In the genomic region with DNA sequence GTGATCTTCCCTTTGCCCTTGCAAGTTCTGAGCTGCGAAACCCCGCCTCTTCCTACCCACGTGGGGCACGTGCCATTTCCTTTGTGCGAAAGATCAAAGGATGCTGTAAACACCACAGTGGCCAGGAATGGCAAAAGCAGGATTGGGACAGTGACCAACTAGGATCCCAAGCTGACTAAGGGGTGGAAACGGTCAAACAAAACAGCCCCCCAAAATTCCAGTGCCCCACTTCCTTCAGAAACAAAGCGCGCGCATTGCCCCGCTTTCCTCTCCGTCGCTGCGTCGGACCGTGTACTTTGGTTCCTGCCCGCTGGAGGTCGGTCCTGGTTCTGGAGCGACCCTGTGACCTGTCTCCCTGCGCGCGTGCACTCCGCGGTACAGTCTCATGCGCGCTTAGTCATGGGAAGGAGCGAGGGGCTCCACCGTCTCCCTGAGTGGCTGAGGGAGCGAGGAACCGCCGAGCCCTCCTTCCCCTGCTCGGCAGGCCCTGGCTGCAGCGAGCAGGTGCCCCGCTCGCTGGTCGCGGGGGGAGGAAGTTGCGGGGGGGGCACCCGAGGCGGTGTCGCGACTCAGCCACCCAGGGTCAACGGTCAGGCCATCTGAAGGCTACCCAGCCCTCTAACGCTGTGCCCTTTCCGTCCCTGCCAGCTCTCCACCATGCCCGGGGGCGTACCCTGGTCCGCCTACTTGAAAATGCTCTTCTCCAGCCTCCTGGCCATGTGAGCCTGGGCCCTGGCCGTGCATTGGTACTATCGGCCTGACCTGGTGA, we compare ENCODE assay signal across 8 mouse cellular contexts. TPM values are rescaled to one million over a fixed set of nuclear protein-coding genes. Genes with fewer than 3 reads are reported as not detected.
A peak's percentile ranks its signal among the peaks of the same experiment; 100 is the strongest.
DNase-seq lines count a peak whose midpoint lies in the region; ATAC-seq lines count a peak whose summit lies in the region.
"Not testable (repeated sequence)": the region's sequence is repeated elsewhere in the genome, so short reads cannot be mapped to it uniquely, and the experiment has no call there.

Pwp1 (plus strand) TSS at position 410 of the 769 bp plus-strand sequence.

- H3K4me1 ChIP-seq in embryonic facial prominence, embryonic 12.5 days; limb, embryonic 11.5 days (ENCODE audit: control insufficient read depth, insufficient read depth, low read length); midbrain, embryonic 12.5 days: not testable (repeated sequence)

- peak; percentile 81 for ATAC-seq in embryonic facial prominence, embryonic 12.5 days (ENCODE audit: insufficient number of reproducible peaks, insufficient read depth, low FRiP score, low TSS enrichment)
- ATAC-seq in limb, embryonic 11.5 days (ENCODE audit: insufficient number of reproducible peaks, low FRiP score, low TSS enrichment, low read depth) = peak; percentile 86
- peak; percentile 92 for ATAC-seq in midbrain, embryonic 12.5 days (ENCODE audit: low FRiP score, low read depth)

- peak within 1 kb of the TSS; percentile 78 for H3K9ac ChIP-seq in embryonic facial prominence, embryonic 12.5 days
- H3K9ac ChIP-seq in limb, embryonic 11.5 days (ENCODE audit: low read length) = peak within 1 kb of the TSS; percentile 80
- H3K9ac ChIP-seq in midbrain, embryonic 12.5 days (replicated peaks) = peak within 1 kb of the TSS; percentile 70

- peak within 1 kb of the TSS; percentile 49 for H3K4me3 ChIP-seq in embryonic facial prominence, embryonic 12.5 days
- peak within 1 kb of the TSS; percentile 42 for H3K4me3 ChIP-seq in limb, embryonic 11.5 days (ENCODE audit: low read depth, low read length)
- peak within 1 kb of the TSS; percentile 48 for H3K4me3 ChIP-seq in midbrain, embryonic 12.5 days

- not testable (repeated sequence) for H3K9me3 ChIP-seq in embryonic facial prominence, embryonic 12.5 days; limb, embryonic 11.5 days (ENCODE audit: control insufficient read depth, low read length); midbrain, embryonic 12.5 days

- not testable (repeated sequence) for H3K27me3 ChIP-seq in embryonic facial prominence, embryonic 12.5 days; limb, embryonic 11.5 days (ENCODE audit: control insufficient read depth, insufficient read depth, low read length); midbrain, embryonic 12.5 days

- H3K36me3 ChIP-seq in embryonic facial prominence, embryonic 12.5 days; limb, embryonic 11.5 days (ENCODE audit: control insufficient read depth, insufficient read depth, low read length); midbrain, embryonic 12.5 days: not testable (repeated sequence)

- DNase-seq in 3T3-L1 (ENCODE audit: low read depth, low spot score) = peak; percentile 4
- peak; percentile 49 to 50 for DNase-seq in adrenal gland, postnatal 36 days
- peak; percentile 87 for DNase-seq in heart, adult 11 months
- DNase-seq in kidney, adult 18-20 months = peak; percentile 39
- DNase-seq in limb, embryonic 11.5 days (ENCODE audit: low spot score) = peak; percentile 75
- peak; percentile 23 for DNase-seq in spleen, adult 12 weeks (ENCODE audit: low spot score)

- peak within 1 kb of the TSS; percentile 82 for H3K4me2 ChIP-seq in embryonic facial prominence, embryonic 12.5 days (replicated peaks)
- H3K4me2 ChIP-seq in limb, embryonic 11.5 days (ENCODE audit: low read depth, severe bottlenecking) = peak within 1 kb of the TSS; percentile 69
- peak within 1 kb of the TSS; percentile 83 for H3K4me2 ChIP-seq in midbrain, embryonic 12.5 days (replicated peaks)

- not testable (repeated sequence) for H3K27ac ChIP-seq in embryonic facial prominence, embryonic 12.5 days; limb, embryonic 11.5 days (replicated peaks; ENCODE audit: low read depth, low read length)
- peak within 1 kb of the TSS; percentile 65 for H3K27ac ChIP-seq in midbrain, embryonic 12.5 days (replicated peaks)

- WGBS in embryonic facial prominence, embryonic 12.5 days = 3% methylated on average over 48 of the region's 49 CpGs
- 3% methylated on average over 39 of the region's 49 CpGs for WGBS in limb, embryonic 11.5 days
- 2% methylated on average over 49 of the region's 49 CpGs for WGBS in midbrain, embryonic 12.5 days

RNA-seq across cellular contexts. Expression of gene Pwp1, which starts in this region (rescaled TPM):
- total RNA-seq in adrenal gland, postnatal 36 days (2021) = 10 to 100 TPM; 20.9 to 22.9 TPM
- polyA plus RNA-seq in embryonic facial prominence, embryonic 12.5 days (2016; fragmentation: Nextera tagmentation; extraction: Ambion mirVana) = 85.3 and 87.7 TPM in 2 replicates
- 103 and 106 TPM in 2 replicates for polyA plus RNA-seq in limb, embryonic 11.5 days (2014; fragmentation: Nextera tagmentation; extraction: Ambion mirVana)
- 79.3 TPM in 2 replicates for polyA plus RNA-seq in midbrain, embryonic 12.5 days (2016; fragmentation: Nextera tagmentation; extraction: Ambion mirVana)

Comparison
In these comparisons a context has a peak if more than half of its experiments do, and no peak if none do; other contexts are left out.
1. DNase-seq: peak in every context shown above with its lines; median percentile 87 in heart, adult 11 months; 75 in limb, embryonic 11.5 days; 50 in adrenal gland, postnatal 36 days; 39 in kidney, adult 18-20 months; 23 in spleen, adult 12 weeks; 4 in 3T3-L1.